Mouse (Mus musculus) B cell, adult 62 days (primary cell): Measurements from ENCODE around the gene Brat1. TPM values are rescaled to one million over a fixed set of nuclear protein-coding genes. Genes with fewer than 3 reads are reported as not detected.

Source experiments
- total RNA-seq: library from RNA; stranded (reverse); gene quantifications from 4 replicates; pipeline ENCODE4 v1.2.4, GENCODE M21; 2023

Gene Brat1
- 24.3 to 26.1 TPM (median 24.8 TPM) in 4 replicates for total RNA-seq

DNA sequence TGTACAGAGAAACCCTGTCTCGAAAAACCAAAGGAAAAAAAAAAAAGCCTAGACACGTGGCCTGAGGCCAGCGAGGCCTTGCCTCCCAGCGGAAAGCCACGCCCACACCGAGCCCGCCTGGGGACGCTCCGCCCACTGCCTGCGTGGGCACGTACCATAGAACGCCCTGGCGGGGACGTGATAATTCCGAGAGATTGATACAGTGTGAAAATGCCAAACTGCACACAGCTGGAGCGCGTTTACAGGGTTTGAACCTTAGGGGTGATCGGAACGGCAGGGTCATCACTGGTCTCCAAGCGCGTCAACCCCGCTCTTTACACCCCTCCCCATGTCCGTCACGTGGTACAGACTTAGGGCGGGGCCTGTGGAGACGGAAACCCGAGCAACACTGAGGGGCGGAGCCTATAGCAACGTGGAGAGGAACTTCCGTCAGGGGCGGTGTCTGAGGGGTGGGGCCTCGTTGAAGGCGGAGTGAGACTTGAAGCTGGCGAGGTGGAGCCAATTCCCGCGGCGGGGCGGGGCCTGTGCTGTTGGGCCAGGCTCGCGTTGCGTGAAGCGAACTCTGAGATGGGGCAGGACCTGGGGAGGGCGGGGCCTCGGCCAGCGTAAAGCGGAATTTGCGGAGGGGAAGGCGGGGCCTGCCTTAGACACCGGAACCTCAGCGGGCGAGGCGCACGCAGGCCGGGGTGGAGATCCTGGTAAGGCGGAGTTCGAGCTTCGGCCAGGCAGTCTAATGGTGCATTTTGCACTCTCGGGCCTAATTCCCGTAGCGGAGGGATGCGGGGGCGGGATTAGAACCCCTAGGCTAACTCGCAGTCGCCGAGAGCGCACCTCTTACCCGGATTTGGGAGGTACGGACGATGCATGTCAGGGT, at the start of gene Brat1:
Gene Brat1, plus strand, starts transcription at position 634 of the 874 bp plus-strand sequence.

DNA sequence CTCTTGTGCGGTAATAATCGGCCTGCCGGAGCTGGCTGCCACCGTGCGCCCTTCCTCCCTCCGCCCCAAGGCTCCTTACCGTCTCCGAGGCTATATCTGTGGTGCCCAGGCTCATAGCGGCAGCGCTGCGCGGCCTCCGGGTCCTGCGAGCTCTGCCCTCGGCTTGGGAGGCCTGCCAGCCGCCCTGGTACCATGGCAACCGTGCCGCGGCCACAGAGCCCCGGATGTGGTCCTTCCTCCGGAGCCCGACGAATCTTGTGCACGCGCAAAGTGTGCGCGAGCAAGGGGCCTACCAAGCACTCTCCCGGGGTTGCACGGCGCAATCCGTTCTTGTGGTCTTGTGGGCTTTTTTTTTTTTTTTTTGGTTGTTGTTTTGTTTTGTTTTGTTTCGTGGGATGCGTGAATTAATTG, 2.7 kb upstream of the Brat1 start, which contains the start of gene Iqce:
Gene Iqce, minus strand, starts transcription at position 276 of the 411 bp plus-strand sequence.

DNA sequence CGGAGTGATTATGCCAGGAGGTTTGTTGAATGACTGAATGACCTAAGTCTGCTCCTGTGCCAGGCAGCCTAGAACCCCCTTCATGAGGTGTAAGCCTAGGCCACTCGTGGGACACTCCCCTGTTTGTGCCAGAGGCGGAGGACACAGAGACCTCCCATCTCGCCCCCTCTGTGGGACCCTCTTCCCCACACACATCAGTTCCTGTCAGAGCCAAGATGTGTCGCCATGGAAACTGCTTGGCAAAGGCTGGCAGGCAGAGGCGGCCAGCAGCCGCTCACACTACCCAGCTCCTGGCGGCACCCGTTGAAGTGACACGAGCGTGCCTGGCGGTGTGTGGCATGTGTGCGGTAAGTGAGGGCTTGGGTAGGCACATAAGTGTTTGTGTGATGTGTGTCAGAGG, 19.0 kb downstream of the Brat1 start, which contains the start of gene Amz1:
Gene Amz1, plus strand, starts transcription at position 306 of the 400 bp plus-strand sequence.

Other genes with a start within 250 kb of the Brat1 start
- 16.8 to 20.2 TPM (median 19.0 TPM) in 4 replicates for gene Chst12, start 199.5 kb upstream of the Brat1 start, total RNA-seq
- not detected in 4 replicates for gene Grifin, start 139.9 kb upstream of the Brat1 start, total RNA-seq
- gene Lfng, start 97.7 kb upstream of the Brat1 start, total RNA-seq = 22.3 to 28.2 TPM (median 26.6 TPM) in 4 replicates
- 103 to 111 TPM (median 110 TPM) in 4 replicates for gene Ttyh3, start 56.0 kb upstream of the Brat1 start, total RNA-seq
- 30.4 to 32.8 TPM (median 32.3 TPM) in 4 replicates for gene Iqce, start 2.6 kb upstream of the Brat1 start, total RNA-seq
- 6.1 to 11.7 TPM (median 7.9 TPM) in 4 replicates for gene Amz1, start 19.1 kb downstream of the Brat1 start, total RNA-seq
- gene Gna12, start 125.4 kb downstream of the Brat1 start, total RNA-seq = 26.8 to 30.5 TPM (median 27.8 TPM) in 4 replicates